Mouse (Mus musculus) olfactory bulb, adult 2 months (tissue): Measurements from ENCODE around the gene Disc1.

Source experiments
- CTCF ChIP-seq: fragments of 200-500 bp; IDR thresholded peaks from 2 replicates; pipeline ENCODE4 v1.5.1; 2012; ENCODE audit warnings: low read depth, mild to moderate bottlenecking, low read length, moderate library complexity; ENCODE audit not compliant: insufficient read depth
- POLR2A ChIP-seq: fragments of 200-500 bp; IDR thresholded peaks from 2 replicates; pipeline ENCODE4 v1.6.1; 2012; ENCODE audit warnings: mild to moderate bottlenecking, low read depth, low read length, moderate library complexity; ENCODE audit not compliant: insufficient read depth

- TF ChIP-seq POLR2A (no peak), CTCF (no peak)
Measured at GRCm38 (mm10) chr8:125102303-125102702, 48.3 kb downstream of the Disc1 start.
